Mouse (Mus musculus) gastrocnemius, postnatal 36 days (tissue): ENCODE results near the gene Tead3. TPM values are rescaled to one million over a fixed set of nuclear protein-coding genes. Genes with fewer than 3 reads are reported as not detected.

ENCODE experiments used
- DNase-seq, 2 experiments: peaks; one replicate each; pipeline ENCODE4 v3.0.0; 2022
- intact Hi-C: fragments of 180-260 bp; cut with DNase I; formaldehyde crosslinking; loops from one replicate; pipeline ENCODE4 v1.15.1; 2025
- long read RNA-seq, 2 experiments: library from polyadenylated mRNA; stranded (forward); transcript quantifications; one replicate each; pipeline ENCODE4 v2.0.0; 2021
- total RNA-seq, 2 experiments: library from RNA; stranded (reverse); gene quantifications; 2 replicates each; pipeline ENCODE4 v1.2.3; 2021

Tead3 gene
- 1 to 10 TPM; 5.7 to 8.1 TPM for total RNA-seq
- long read RNA-seq, experiment 1, partial matches to known transcripts: 1 of 1 reads
- long read RNA-seq, experiment 1, other reads (novel, unspliced or antisense): 0 of 1 reads
- long read RNA-seq, experiment 2, partial matches to known transcripts: 3 of 4 reads
- long read RNA-seq, experiment 2, other reads (novel, unspliced or antisense): 1 of 4 reads

DNA sequence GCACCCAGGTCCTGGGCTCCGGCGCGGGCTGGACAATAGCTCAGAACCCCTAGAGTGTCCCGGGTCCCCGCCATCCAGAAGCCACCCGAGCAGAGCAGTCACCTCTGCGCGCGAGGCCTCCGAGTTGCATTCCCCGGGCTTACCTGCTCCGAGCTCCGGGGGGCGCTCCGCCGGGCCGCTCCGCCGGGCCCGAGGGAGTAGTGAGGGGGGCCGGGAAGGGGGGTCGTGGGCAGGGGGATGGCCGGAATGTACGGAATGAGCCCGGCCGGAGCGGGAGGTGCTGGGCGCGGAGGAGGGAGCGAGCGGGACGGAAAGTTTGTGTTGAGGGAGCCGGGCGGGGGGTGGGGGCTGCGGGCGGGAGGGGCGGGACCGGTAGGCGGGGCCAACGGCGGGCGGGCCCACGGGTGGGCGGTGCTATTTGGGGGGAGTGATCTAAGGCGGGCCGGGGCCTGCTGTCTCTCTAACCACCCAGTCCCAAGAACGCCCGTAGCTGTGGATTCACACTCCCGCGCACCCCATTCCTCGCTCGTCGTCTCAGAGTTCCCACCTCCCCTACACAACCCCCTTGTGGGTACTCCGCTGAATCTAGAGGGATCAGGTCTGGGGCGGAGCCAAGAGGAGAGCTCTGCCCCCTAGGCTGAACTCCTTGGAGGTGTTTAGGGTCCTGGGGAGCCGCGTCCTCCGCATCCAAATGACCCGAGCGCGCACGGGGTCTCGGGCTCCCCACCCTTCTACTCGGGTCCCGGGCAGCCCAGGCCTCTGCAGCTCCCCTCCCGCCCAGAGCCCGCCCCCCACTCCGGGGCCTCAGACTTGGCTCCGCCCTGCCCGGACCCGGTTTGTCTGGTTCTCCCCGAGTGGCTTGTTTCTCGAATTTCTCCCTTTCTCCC is at the start of gene Tead3:
Gene Tead3, minus strand, starts transcription at position 352 of the 887 bp plus-strand sequence.
- intact Hi-C loops: no loop called here
- peak; percentile 70 to 74 for DNase-seq

DNA sequence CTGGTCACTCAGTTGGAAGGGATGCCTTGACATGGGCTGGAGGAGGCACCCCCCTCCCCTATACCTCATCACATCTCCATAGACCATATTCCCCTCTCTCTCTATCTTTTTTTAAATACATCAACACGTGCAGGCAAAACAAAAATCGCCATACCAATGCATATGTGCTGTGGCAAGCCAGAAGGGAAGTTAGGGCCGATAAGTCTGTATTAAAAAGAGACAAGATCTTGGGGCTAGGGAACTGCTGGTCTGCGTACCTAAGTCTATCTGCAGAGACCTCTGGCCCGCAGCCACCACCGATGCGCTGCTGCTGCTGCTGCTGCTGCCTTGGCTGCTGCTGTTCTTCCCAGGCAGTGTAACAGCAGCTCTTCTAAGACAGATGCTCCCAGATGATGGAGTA is 44.4 kb upstream of the Tead3 start:
- intact Hi-C loops: loop anchor here (10.0 kb wide), 1 partner anchor 250 kb away; no protein-coding TSS in a partner anchor
- no peak for DNase-seq

DNA sequence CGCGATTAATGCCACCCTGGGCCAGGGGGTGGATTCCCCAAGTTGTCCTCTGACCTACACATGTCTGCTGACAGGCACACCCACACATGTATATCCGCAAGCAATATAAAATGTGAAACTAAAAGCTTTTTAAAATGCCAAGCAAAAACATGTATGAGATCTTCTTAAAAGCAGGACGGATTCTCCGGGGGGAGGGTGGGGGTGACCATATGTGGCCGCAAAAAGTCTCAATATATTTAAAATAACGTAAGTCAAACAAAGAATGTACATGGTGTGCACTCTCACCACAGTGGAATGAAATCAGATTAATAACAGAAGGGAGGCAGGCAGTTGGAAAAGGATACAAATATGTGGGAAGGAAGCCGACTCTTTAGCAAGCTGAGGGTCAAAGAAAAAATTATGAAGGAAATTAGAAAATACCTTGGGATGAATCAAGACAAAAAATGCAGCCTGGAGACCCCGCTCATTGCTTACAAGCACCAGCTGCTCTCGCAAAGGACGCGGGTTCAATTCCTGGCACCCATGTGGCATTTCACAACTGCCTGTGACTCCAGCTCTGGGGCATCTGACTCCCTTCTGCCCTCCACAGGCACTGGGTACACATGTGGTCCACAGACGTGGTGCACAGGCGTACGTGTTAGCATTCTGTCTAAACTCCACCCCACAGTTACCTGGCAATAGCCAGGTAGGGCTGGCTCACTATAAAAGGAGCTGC is 43.6 kb upstream of the Tead3 start:
- intact Hi-C loops: loop anchor here (10.0 kb wide), 1 partner anchor 251 kb away; no protein-coding TSS in a partner anchor
- DNase-seq: no peak

DNA sequence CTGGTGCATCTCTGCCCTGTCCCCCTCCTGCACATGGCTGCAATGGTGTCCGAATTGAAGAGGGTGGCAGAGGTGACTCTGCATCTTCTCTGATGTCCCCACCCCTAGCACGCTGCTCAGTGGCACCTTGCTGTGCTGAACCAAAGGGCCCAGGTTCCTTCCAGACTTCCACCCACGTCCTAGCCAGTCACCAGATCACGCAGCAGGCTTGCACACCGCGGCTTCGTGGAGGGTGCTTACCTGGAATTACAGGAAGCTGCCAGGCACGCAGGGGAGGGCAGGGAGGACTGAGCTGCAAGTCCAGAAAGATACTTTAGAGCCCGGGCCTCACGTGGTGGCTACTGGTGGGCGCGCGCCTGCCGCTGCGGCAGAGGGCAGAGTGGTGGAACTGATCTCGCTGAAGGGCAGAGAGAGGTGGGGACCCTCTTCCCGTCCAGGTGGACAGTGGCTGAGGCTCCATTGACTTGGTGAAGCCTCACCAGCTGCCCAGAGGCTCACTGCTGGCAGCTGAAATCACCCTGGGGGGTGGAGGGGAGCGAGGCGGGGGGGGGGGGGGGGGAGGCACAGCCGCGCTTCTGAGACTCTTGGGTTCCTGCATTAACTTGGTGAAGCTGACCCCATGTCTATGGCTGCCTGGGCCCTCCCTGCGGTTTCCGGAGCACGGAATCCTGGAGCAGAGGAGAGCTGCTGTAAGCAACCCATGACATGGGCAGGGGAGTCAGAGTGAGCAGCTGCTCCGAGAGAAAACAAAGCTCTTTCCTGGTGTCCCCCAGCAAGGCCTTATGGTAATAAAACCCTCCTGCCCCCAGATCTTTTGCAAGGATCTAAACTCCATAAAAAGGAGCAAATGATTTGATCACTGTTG is 41.2 kb upstream of the Tead3 start:
- intact Hi-C loops: loop anchor here (10.0 kb wide), 1 partner anchor 253 kb away; no protein-coding TSS in a partner anchor
- DNase-seq: no peak

DNA sequence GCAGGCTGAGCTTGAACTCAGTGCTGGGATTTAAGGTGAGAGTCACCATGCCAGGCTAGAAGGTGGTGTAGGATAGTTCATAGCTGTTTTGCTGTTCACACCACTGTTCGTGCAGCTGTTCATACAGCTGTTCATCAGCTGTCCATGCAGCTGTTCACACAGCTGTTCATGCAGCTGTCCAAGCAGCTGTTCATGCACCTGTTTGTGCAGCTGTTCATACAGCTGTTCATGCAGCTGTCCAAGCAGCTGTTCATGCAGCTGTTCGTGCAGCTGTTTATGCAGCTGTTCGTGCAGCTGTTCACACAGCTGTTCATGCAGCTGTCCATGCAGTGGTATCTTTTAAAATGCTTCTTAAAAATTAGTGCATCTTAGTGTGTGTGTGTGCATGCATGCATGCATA is 37.9 kb upstream of the Tead3 start:
- intact Hi-C loops: no loop called here
- DNase-seq: no peak

DNA sequence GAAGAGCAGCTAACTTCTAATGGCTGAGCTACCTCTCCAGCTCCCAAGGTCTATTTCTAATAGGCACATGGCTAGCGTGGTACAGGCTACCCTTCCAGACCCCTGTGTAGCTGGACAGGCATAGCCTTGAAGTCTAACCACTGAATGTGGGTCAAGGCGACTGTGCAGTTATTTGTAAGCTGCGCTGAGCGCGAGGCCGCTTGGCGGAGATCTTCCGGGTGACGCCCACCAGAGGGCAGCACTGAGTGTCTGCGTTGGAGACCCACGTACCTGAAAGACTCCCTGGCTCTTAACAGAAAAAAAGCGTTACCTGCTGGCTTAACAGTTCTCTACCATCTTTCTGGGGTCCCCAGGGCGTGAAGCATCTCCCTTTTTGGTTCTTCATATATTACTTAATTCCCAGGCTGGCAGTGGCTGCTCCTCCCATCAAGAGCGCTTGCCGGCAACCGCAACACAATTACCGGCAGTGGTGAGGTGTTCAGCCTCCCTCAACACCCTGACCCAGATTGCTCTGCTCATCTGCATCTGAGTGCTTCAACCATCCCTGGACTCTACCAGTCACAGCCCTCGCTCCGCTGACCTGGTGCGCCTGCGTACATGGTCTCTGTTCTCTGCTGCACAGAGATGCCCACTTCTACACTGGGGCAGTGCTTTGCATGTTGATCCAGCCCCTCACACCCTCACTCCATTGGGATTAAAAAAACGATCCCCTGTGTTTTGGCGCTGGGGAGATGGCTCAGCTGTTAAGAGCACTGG is 35.7 kb upstream of the Tead3 start:
- DNase-seq: peak; percentile 69 to 70
- intact Hi-C loops: loop anchor here (1.0 kb wide), 1 partner anchor 142 kb away; no protein-coding TSS in a partner anchor

DNA sequence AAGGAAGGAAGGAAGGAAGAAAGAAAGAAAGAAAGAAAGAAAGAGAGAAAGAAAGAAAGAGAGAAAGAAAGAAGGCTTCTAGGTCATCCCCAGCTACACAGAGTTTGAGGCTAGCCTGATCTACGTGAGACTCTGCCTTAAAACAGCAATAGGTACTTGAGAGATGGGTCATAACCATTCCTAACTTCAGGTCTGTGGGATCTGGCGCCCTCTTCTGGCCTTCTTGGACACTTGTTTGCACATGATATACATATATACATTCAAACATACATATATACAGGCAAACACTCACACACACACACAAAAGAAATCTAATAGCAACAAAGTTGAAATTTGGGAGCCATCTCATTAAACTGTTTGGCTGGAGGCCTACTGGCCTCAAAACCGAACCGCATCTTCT is 33.7 kb upstream of the Tead3 start:
- DNase-seq: no peak
- intact Hi-C loops: no loop called here

DNA sequence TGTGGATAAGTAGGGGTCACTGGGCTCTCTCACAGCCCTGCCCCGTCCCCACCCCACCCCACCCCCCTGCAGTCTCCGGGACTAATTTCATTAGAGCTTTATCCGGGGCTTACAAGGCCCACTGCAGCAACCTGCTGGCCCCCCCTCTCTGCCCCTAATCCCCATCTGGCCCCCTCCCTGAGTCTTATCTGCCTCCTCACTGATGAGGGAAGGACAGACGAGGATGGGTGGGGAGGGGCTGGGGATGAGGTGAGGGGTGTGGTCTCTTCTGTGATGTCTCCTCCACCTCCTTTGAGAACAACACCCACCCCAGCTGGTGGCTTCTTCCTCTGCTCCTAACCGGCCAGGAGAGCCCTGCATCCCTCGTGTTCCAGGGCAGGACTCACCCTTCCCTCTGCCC is 29.6 kb upstream of the Tead3 start:
- intact Hi-C loops: no loop called here
- DNase-seq: no peak

DNA sequence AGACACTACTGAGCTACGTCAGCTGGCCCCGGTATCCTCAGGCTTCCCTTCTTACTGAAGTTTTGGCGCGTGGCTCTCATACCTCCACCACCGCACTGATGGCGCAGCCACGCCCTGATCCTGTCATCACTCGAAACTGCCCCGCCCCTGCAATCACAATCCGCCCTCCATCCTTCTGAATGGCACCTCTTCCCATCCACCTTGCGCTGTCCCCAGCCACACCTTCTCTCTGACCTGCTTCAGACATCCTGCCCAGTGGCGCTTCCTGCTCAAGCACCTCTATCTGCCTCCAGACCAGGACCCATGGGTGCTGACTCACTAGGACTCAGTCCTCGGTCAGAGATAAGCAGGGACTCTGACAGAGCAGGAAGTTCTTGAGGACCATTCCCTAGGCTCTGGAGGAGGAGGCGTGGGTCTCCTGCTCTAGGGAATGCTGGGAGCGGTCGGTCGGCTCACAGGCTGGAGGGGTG is 25.0 kb upstream of the Tead3 start:
- intact Hi-C loops: no loop called here
- no peak for DNase-seq

DNA sequence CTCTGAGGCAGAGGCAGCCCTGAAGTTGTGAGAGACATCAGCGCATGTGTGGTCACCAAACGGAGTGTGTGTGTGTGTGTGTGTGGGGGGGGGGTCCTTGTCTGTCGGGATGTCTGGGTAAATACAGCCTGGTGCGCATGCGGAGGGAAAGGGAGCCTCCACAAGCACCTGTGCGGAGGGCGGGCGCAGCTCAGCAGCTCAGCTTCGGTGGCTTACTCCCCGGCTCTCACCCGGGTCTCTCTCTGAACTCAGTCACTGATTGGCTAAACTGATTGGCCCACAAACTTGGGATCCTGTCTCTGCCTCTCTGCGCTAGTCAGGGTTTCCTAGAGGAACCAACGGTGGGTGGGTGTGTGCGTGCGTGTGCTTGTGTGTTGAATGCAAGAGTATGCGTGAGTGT is 23.9 kb upstream of the Tead3 start:
- intact Hi-C loops: no loop called here
- DNase-seq: no peak

DNA sequence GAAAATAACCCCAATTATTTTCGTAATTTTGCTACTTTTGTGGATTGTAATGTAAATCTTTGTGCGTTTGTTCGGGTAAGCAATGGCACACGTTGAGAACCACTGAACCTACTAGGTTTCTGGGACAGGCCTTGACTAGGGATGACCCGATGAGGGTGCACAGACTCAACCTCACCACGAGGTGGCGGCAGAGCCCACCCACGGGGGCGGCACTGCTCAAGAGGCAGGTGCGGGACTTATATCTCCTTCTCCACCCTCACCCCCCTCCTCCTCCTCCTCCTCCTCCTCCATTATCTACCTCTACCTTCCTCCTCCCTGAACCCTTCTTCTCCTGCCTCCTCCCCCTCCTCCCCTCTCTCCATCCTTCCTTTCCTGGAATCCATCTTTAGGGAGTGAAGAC is 23.2 kb upstream of the Tead3 start:
- intact Hi-C loops: no loop called here
- peak in 1 of 2 experiments; percentile 44 for DNase-seq

DNA sequence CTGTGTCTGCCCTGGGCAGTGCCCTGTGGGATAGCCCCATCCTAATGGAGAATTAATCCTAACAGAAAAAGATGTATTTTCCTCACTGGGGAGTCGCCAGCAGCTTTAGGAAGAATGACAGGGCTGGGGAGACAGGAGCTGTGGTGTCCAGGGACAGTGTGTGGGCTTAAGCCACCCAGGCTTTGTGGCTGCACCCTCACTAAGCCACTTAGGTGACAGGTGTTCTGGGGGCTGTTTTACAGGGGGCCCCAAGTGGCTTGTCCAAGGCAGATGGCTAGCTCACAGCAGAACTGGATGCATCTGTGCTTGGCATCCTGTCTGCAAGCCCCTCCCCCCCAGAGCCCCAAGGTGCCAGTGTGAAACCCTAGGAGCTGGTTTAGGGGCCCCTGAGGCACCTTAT is 21.3 kb upstream of the Tead3 start:
- intact Hi-C loops: no loop called here
- no peak for DNase-seq

DNA sequence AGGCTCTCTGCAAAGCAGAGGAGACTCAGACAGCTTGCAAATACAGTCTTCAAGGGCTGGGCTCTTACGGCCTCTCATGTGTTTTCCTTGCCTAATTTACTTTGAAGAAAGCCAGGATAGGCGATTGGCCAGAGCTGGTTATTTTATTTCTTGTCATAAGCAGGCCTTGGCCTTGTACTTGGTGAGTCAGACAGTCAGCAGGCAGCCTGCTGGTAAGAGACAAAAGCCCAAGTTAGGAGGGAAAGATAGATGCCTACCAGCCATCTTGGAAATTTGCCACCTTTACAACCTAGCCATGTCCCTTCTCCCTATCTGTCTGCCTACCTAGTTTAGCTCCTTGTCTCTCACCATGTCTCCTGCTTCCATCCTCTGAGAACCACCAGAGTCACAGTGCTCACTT is 20.7 kb upstream of the Tead3 start:
- intact Hi-C loops: no loop called here
- DNase-seq: no peak

DNA sequence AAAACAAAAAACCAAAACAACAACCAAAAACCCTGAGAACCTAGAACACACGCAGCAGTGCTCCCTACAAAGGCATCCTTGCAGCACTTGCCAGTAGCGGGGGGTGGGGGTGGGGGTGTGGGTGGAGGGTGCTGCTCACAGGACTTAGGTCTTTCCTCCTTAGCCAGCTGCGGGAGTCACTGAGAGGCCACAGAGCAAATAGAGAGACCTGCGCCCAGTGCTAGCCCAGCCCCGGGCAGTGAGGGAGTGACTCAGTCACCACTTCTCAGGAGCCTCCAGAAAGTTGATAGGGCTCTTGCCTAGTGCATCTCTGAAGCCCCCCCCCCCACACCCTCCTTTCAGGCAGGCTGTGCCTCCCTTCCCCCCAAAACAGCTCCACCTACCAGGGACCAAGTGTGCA is 18.4 kb upstream of the Tead3 start:
- DNase-seq: no peak
- intact Hi-C loops: loop anchor here (5.0 kb wide), 2 partner anchors 142 to 162 kb away; partner anchors contain the start of gene Def6

DNA sequence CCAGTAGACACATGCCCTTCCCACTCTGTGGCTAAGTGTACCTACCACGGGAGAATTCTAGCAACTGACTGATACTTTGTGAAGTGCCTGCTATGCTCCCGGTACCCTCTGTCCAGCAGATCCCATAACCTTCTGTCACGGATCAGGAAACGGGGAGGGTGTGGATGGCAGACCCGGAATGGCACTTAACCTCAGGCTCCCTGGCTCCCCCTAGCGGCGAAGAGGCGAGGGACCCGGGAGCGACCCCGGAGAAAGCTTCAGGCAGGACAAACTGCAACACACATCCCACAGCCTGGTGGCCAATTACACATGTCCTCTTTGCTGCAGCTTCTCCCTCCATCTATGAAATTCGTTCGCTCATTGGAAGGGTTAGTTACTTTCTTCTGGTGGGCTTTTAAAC is 17.8 kb upstream of the Tead3 start:
- intact Hi-C loops: loop anchor here (5.0 kb wide), 2 partner anchors 141 to 161 kb away; partner anchors contain the start of gene Def6
- DNase-seq: peak; percentile 80

DNA sequence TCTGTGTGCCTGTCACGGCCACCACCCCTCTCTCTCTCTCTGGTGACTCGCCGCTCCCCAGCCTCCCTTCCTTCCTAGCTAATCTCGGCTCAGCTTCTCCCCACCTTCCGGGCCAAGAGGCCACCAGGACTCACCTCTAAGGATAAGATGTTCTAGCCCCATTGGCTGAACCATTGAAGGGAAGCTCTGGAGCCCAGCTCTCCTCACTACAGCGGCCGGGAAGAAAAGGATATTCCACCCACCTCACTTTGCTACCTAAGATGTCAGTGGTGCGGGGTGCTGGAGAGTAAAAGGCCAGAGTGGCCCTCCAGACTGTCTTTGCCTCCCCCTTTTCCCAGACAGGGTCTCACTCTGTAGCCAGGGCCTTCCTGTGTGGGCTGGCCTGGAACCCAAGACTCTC is 14.5 kb upstream of the Tead3 start, which contains the start of gene Tulp1:
Gene Tulp1, minus strand, starts transcription at position 101 of the 400 bp plus-strand sequence.
- DNase-seq: no peak
- intact Hi-C loops: loop anchor here (5.0 kb wide), 2 partner anchors 138 to 158 kb away; partner anchors contain the start of gene Def6

DNA sequence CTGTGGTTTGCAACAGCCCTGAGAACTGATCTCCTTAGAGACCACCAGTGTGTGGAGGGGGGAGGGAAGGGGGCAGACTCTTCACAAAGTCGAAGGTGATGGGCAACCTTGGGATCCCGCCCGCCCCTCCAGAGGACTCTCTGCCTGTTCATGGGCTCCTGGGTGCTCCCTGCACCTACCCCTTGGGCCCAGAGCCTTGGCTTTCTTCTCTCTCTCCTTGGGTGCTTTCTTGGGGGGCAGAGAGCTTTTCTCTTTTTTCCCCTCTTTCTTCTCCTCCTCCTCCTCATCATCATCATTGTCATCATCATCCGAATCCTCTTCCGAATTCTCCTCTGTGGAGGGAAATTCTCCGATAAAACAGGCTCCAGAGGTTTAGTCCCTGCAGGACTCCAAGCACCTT is 12.9 kb upstream of the Tead3 start:
- intact Hi-C loops: no loop called here
- no peak for DNase-seq

DNA sequence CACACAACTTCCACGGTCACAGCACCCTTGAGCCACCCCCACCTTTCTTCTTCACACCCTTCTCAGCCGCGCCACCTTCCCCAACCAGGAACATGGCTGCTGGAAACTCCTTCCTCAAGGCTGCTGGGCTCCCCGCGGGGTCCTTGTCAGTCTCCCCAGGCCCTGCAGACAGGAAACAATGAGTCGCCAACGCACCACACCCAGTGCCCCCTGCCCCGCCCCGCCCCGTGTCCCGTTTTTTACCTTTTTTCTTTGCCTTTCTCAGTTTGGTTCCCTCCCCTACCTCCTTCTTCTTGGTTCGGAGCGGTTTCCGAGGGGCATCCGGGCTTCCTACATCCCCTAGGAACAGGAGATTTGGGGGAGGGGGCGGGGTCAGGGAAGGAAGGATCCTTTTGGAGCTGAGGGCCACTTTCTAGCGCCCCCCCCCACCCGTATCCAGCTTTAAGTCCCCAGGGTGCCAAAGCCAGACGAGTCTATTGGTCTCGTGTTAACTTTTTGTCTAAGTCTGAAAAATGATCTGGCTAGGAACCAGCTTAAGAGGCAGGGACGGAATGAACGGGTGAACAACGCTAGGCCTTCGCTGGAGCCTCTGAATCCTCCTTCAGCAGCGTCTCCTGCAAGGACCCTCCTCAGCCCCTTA is 12.2 kb upstream of the Tead3 start:
- no peak for DNase-seq
- intact Hi-C loops: no loop called here
